Mouse (Mus musculus) hindbrain, embryonic 16.5 days (tissue): ENCODE results near the gene BC048671. TPM values are rescaled to one million over a fixed set of nuclear protein-coding genes. Genes with fewer than 3 reads are reported as not detected.

Source experiments
- ATAC-seq: fragments of 200-750 bp; cut with Nextera tagmentation; 2 replicates; pipeline ENCODE4 v1.8.0; 2017; ENCODE audit warnings: moderate TSS enrichment, moderate library complexity
- H3K27ac ChIP-seq: fragments of 300-500 bp; sonication (generic); 2 replicates; pipeline ENCODE4 v1.5.1; 2014; ENCODE audit warnings: low read depth, mild to moderate bottlenecking, control low read depth, low read length, moderate library complexity
- H3K27me3 ChIP-seq: fragments of 300-500 bp; sonication (generic); replicated peaks from 2 replicates; pipeline ENCODE4 v1.6.1; 2014; ENCODE audit warnings: low read length; ENCODE audit not compliant: control insufficient read depth, insufficient read depth
- H3K36me3 ChIP-seq: fragments of 300-500 bp; sonication (generic); 2 replicates; pipeline ENCODE4 v1.6.1; 2014; ENCODE audit warnings: mild to moderate bottlenecking, low read length, moderate library complexity, mixed read lengths; ENCODE audit not compliant: control insufficient read depth, insufficient read depth
- H3K4me1 ChIP-seq: fragments of 300-500 bp; sonication (generic); 2 replicates; pipeline ENCODE4 v1.6.1; 2014; ENCODE audit warnings: low read depth, low read length; ENCODE audit not compliant: control insufficient read depth, insufficient read depth
- H3K4me2 ChIP-seq: fragments of 300-500 bp; sonication (generic); 2 replicates; pipeline ENCODE4 v1.6.1; 2014; ENCODE audit warnings: mild to moderate bottlenecking, low read length, control low read depth, moderate library complexity
- H3K4me3 ChIP-seq: fragments of 300-500 bp; sonication (generic); 2 replicates; pipeline ENCODE4 v1.5.1; 2014; ENCODE audit warnings: mild to moderate bottlenecking, low read length, control low read depth, moderate library complexity
- H3K9ac ChIP-seq: fragments of 300-500 bp; sonication (generic); 2 replicates; pipeline ENCODE4 v1.6.1; 2014; ENCODE audit warnings: low read depth, mild to moderate bottlenecking, control low read depth, low read length, moderate library complexity
- H3K9me3 ChIP-seq: fragments of 300-500 bp; sonication (generic); 2 replicates; pipeline ENCODE4 v1.6.1; 2014; ENCODE audit warnings: mild to moderate bottlenecking, low read length, moderate library complexity; ENCODE audit not compliant: control insufficient read depth
- WGBS: fragments of 180-500 bp; shearing (Covaris S2); extraction: QIAGEN DNeasy Blood & Tissue Kit; methylation state at CpG from one replicate; pipeline ENCODE4 v1.1.7; 2014; 5-methylcytosine and 5-hydroxymethylcytosine counted together
- polyA plus RNA-seq: library from polyadenylated mRNA; unstranded; fragments of >200 nt; fragmentation: Nextera tagmentation; extraction: Ambion mirVana; gene quantifications from 2 replicates; pipeline ENCODE4 v1.2.1, GENCODE M21; 2015

BC048671 gene
- polyA plus RNA-seq, 1 experiment from 2014 or later, result not detected

DNA sequence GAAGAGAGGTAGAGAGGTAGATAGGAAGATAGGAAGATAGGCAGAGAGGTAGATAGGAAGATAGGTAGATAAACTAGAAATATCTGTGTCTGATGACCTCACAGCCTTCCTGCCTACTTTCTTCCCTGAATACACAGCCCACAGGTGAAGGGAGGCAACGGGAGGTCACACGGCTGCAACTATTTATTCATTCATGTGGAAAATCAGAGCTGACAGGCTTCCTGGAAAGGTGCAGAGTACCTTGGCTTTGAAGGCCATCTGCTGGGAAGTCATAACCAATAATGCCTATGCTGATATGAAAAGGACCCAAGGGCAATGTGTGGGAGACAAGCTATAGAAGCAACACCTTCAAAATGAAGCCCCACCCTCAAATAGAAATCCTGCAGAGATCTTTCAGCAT lies 41.3 kb downstream of the BC048671 start:
- WGBS, result 71% methylated on average over 2 of the region's 2 CpGs
- H3K27me3 ChIP-seq, result no peaks in the 10 kb centered on the region

DNA sequence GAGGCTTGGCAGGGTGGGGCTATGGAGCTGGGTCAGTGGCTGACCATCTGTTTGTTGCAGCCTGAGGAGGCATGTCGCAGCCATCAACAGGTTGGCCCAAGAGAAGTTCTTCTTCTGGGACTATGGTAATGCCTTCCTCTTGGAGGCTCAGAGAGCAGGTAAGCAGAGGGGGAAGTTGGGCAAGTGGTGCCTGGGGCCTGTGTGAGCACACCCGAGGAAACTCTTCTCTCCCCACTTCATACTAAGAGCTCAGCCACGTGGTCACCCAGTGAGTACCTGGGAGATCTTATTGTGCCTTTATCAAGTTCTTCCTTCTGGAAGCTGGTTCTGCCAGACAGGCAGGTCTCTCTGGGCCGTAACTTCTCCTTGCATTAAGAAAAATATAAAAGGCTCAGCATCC lies 46.2 kb downstream of the BC048671 start:
- ATAC-seq, result no peak
- Histone ChIP-seq H3K36me3 (no peaks in the 10 kb centered on the region), H3K4me1 (no peaks in the 10 kb centered on the region), H3K27me3 (no peaks in the 10 kb centered on the region), H3K4me2 (no peak overlapping the region), H3K27ac (no peak overlapping the region), H3K4me3 (no peak overlapping the region), H3K9ac (no peak overlapping the region), H3K9me3 (no peaks in the 10 kb centered on the region)
- 85% methylated on average over 4 of the region's 4 CpGs for WGBS

More for the DNA sequence above, 41.3 kb downstream of the BC048671 start:
- Histone ChIP-seq H3K4me1 (no peaks in the 10 kb centered on the region), H3K4me2 (no peak overlapping the region), H3K4me3 (no peak overlapping the region), H3K9ac (no peak overlapping the region), H3K27ac (no peak overlapping the region), H3K9me3 (no peaks in the 10 kb centered on the region), H3K36me3 (no peaks in the 10 kb centered on the region)
- no peak for ATAC-seq

DNA sequence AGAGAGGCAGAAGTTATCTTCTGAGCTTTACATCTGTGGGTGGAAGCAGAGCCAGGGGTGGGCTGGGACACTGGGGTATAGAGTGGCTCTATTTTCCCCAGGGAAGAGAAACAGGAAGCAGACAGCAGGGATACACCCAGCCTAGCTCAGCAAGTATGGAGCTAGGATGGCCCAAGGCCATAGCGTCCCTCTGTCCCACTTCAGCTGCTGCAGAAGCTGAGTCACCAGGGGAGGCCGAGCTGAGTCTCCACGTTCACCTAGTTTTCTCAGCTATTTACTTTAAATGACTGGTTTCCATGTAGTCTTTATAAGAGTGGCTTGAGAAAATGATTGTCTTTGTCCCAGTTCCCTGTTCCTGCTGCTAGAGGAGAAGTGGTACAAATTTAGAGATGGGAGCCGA lies 47.5 kb downstream of the BC048671 start:
- Histone ChIP-seq H3K27ac (no peak overlapping the region), H3K4me1 (no peaks in the 10 kb centered on the region), H3K9ac (no peak overlapping the region), H3K4me3 (no peak overlapping the region), H3K9me3 (no peaks in the 10 kb centered on the region), H3K4me2 (no peak overlapping the region), H3K27me3 (no peaks in the 10 kb centered on the region), H3K36me3 (no peaks in the 10 kb centered on the region)
- WGBS, result 84% methylated on average over 4 of the region's 4 CpGs
- no peak for ATAC-seq

DNA sequence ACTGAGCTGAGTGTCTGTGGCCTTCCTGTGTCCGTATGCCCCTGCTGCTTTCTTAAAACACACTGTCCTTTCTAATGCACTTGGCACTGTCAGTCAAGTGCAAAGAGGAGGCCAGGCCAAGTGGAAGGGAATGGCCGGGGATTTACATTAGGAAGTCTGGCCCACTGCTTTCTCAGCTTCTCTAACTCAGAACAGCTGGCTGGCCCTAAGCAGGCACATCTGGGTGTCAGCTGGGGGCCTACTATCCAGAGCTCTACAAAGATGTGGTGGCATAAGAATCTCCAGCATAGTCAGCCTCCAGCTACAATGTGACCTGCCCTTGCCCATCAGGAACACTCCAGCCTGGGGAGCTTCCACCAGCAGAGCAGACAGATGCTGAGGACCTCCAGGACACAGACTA lies 49.0 kb downstream of the BC048671 start:
- 66% methylated on average over 2 of the region's 2 CpGs for WGBS
- Histone ChIP-seq H3K27me3 (no peaks in the 10 kb centered on the region), H3K9ac (no peak overlapping the region), H3K27ac (no peak overlapping the region), H3K4me2 (no peak overlapping the region), H3K4me1 (no peaks in the 10 kb centered on the region), H3K9me3 (no peaks in the 10 kb centered on the region), H3K4me3 (no peak overlapping the region), H3K36me3 (no peaks in the 10 kb centered on the region)
- ATAC-seq, result no peak

Other genes starting within 250 kb of the BC048671 start
- gene Vmn1r49, start 222.7 kb upstream of the BC048671 start, polyA plus RNA-seq, result not detected in 2 replicates
- not detected in 2 replicates for gene Vmn1r50, start 199.8 kb upstream of the BC048671 start, polyA plus RNA-seq
- 0.04 and 0.06 TPM in 2 replicates for gene Vmn1r51, start 178.6 kb upstream of the BC048671 start, polyA plus RNA-seq
- gene Vmn1r52, start 126.4 kb upstream of the BC048671 start, polyA plus RNA-seq, result not detected in 2 replicates
- not detected in 2 replicates for gene V1ra8, start 98.4 kb upstream of the BC048671 start, polyA plus RNA-seq
- not detected in 2 replicates for gene Vmn1r53, start 76.8 kb upstream of the BC048671 start, polyA plus RNA-seq
- not detected in 2 replicates for gene Vmn1r54, start 54.9 kb upstream of the BC048671 start, polyA plus RNA-seq
- 0.19 and 0.24 TPM in 2 replicates for gene Chst13, start 24.0 kb downstream of the BC048671 start, polyA plus RNA-seq
- gene Uroc1, start 32.1 kb downstream of the BC048671 start, polyA plus RNA-seq, result 0.04 TPM in 1 of 2 replicates, not detected in the other
- gene Zxdc, start 68.3 kb downstream of the BC048671 start, polyA plus RNA-seq, result 7.7 and 9.7 TPM in 2 replicates
- gene Cfap100, start 127.6 kb downstream of the BC048671 start, polyA plus RNA-seq, result 7.5 and 10.3 TPM in 2 replicates
- 20.9 and 25.1 TPM in 2 replicates for gene Klf15, start 161.4 kb downstream of the BC048671 start, polyA plus RNA-seq
- 89.0 and 101 TPM in 2 replicates for gene Aldh1l1, start 185.2 kb downstream of the BC048671 start, polyA plus RNA-seq